Mouse (Mus musculus): ENCODE data around the gene Gpnmb.

The Gpnmb gene

GRCm38 (mm10) chr6:49031230-49031629 lies 5.1 kb upstream of the Gpnmb start:
- no peak for DNase-seq (ENCODE audit: low read depth, low spot score)

GRCm38 (mm10) chr6:49032783-49033182 lies 3.6 kb upstream of the Gpnmb start:
- no peak for DNase-seq (ENCODE audit: low read depth, low spot score)

GRCm38 (mm10) chr6:49037268-49037662 lies 919 bp downstream of the Gpnmb start:
- no peak for DNase-seq (ENCODE audit: low read depth, low spot score)

GRCm38 (mm10) chr6:49039470-49040180 lies 3.3 kb downstream of the Gpnmb start:
- peak; percentile 20 for DNase-seq (ENCODE audit: low read depth, low spot score)

- no peak for DNase-seq (ENCODE audit: low read depth, low spot score)
These were observed 10.2 kb downstream of the Gpnmb start for GRCm38 (mm10) chr6:49046502-49046901.

GRCm38 (mm10) chr6:49046976-49047375 lies 10.6 kb downstream of the Gpnmb start:
- DNase-seq (ENCODE audit: low read depth, low spot score): no peak

GRCm38 (mm10) chr6:49047848-49048247 lies 11.5 kb downstream of the Gpnmb start:
- DNase-seq (ENCODE audit: low read depth, low spot score): no peak

- DNase-seq (ENCODE audit: low read depth, low spot score): no peak
These were observed 12.0 kb downstream of the Gpnmb start for GRCm38 (mm10) chr6:49048395-49048794.

- no peak for DNase-seq (ENCODE audit: low read depth, low spot score)
These were observed 14.5 kb downstream of the Gpnmb start for GRCm38 (mm10) chr6:49050677-49051410.

GRCm38 (mm10) chr6:49052191-49052590 lies 15.8 kb downstream of the Gpnmb start:
- DNase-seq (ENCODE audit: low read depth, low spot score): no peak

GRCm38 (mm10) chr6:49055256-49055733 lies 18.9 kb downstream of the Gpnmb start:
- peak; percentile 36 for DNase-seq (ENCODE audit: low read depth, low spot score)

- no peak for DNase-seq (ENCODE audit: low read depth, low spot score)
These were observed 19.7 kb downstream of the Gpnmb start for GRCm38 (mm10) chr6:49056009-49056408.

GRCm38 (mm10) chr6:49057053-49058021 lies 21.0 kb downstream of the Gpnmb start:
- peak; percentile 36 for DNase-seq (ENCODE audit: low read depth, low spot score)

- DNase-seq (ENCODE audit: low read depth, low spot score): no peak
These were observed 32.0 kb downstream of the Gpnmb start for GRCm38 (mm10) chr6:49068361-49068760.

- peak; percentile 85 for DNase-seq (ENCODE audit: low read depth, low spot score)
These were observed 37.2 kb downstream of the Gpnmb start, which contains the start of gene Malsu1 for GRCm38 (mm10) chr6:49073304-49074116. TSS of gene Malsu1 (plus strand) at chr6:49073795.

- no peak for DNase-seq (ENCODE audit: low read depth, low spot score)
These were observed 37.8 kb downstream of the Gpnmb start for GRCm38 (mm10) chr6:49074117-49074490.

- no peak for DNase-seq (ENCODE audit: low read depth, low spot score)
These were observed 41.5 kb downstream of the Gpnmb start for GRCm38 (mm10) chr6:49077894-49078293.

- DNase-seq (ENCODE audit: low read depth, low spot score): no peak
These were observed 43.0 kb downstream of the Gpnmb start for GRCm38 (mm10) chr6:49079313-49079712.

GRCm38 (mm10) chr6:49083008-49083407 lies 46.7 kb downstream of the Gpnmb start:
- no peak for DNase-seq (ENCODE audit: low read depth, low spot score)

- no peak for DNase-seq (ENCODE audit: low read depth, low spot score)
These were observed 58.6 kb downstream of the Gpnmb start for GRCm38 (mm10) chr6:49094968-49095367.

GRCm38 (mm10) chr6:49096421-49096820 lies 60.1 kb downstream of the Gpnmb start:
- no peak for DNase-seq (ENCODE audit: low read depth, low spot score)
